Mouse (Mus musculus) MEL (cell line): ENCODE measurements around the gene Rergl.

Experiments
- CTCF ChIP-seq, 3 experiments: IDR thresholded peaks in 2 of 3; conservative IDR thresholded peaks in 1 of 3; 2 replicates each; pipeline ENCODE4 v1.5.1; 2011 to 2012; ENCODE audit warnings: low read length in 3 of 3, low read depth in 2 of 3, mild to moderate bottlenecking in 2 of 3, improper control_type of control experiment in 1 of 3, inconsistent platforms in 1 of 3, mixed read lengths in 1 of 3, moderate library complexity in 1 of 3; ENCODE audit not compliant: control insufficient read depth in 1 of 3, insufficient read depth in 1 of 3, poor library complexity in 1 of 3, severe bottlenecking in 1 of 3
- E2F4 ChIP-seq: IDR thresholded peaks from 2 replicates; pipeline ENCODE4 v1.6.1; 2011; ENCODE audit warnings: low read depth, low read length, improper control_type of control experiment, borderline replicate concordance
- EP300 ChIP-seq, 2 experiments: IDR thresholded peaks; 2 replicates each; pipeline ENCODE4 v1.6.1; 2011; ENCODE audit warnings: improper control_type of control experiment in 2 of 2, low read length in 2 of 2, low read depth in 1 of 2, mild to moderate bottlenecking in 1 of 2
- KAT2A ChIP-seq: conservative IDR thresholded peaks from 2 replicates; pipeline ENCODE4 v1.6.1; 2012; ENCODE audit warnings: low read depth, low read length, improper control_type of control experiment, inconsistent platforms
- NRF1 ChIP-seq: IDR thresholded peaks from 2 replicates; pipeline ENCODE4 v1.6.1; 2014; ENCODE audit warnings: low read depth, mild to moderate bottlenecking, inconsistent platforms, low read length, improper control_type of control experiment, moderate library complexity; ENCODE audit not compliant: poor library complexity, insufficient read depth, severe bottlenecking

DNA sequence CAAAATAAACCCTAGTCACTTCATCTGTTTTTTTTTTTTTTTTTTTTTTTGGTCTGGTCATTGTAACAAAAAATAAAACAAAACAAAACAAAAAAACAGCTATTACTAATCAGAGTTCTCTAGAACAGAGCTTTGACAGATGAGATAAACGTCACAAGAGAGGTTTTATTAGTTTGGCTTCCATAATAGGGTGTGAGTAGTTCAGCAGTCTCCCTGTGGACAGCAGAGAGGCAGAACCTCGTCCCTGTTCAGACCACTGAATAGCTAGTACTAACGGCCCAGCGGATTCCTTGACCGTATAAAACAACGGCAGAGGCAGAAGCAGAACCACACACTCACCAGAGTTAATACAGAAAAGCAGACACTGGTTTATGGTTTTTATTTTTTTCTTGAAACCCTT is 36.8 kb downstream of the Rergl start:
- TF ChIP-seq E2F4: no peak
- no peak for TF ChIP-seq NRF1
- no peak for TF ChIP-seq EP300 (IDR thresholded peaks at IDR 0.05; ENCODE audit: low read depth in 1 of 2, low read length in 2 of 2)
- no peak for TF ChIP-seq CTCF (IDR thresholded peaks at IDR 0.05 in 2 of 3, conservative IDR thresholded peaks at IDR 0.05 in 1 of 3; ENCODE audit: control insufficient read depth in 1 of 3, insufficient read depth in 1 of 3, low read depth in 2 of 3, low read length in 3 of 3, poor library complexity in 1 of 3, severe bottlenecking in 1 of 3)
- TF ChIP-seq KAT2A: no peak
